Mouse (Mus musculus) ES-CJ7 (cell line): ENCODE data around the gene Zfand3.

Experiments
- DNase-seq: peaks from one replicate; pipeline ENCODE4 v3.0.0; 2011; ENCODE audit warnings: low read depth, low spot score

The Zfand3 gene

DNA sequence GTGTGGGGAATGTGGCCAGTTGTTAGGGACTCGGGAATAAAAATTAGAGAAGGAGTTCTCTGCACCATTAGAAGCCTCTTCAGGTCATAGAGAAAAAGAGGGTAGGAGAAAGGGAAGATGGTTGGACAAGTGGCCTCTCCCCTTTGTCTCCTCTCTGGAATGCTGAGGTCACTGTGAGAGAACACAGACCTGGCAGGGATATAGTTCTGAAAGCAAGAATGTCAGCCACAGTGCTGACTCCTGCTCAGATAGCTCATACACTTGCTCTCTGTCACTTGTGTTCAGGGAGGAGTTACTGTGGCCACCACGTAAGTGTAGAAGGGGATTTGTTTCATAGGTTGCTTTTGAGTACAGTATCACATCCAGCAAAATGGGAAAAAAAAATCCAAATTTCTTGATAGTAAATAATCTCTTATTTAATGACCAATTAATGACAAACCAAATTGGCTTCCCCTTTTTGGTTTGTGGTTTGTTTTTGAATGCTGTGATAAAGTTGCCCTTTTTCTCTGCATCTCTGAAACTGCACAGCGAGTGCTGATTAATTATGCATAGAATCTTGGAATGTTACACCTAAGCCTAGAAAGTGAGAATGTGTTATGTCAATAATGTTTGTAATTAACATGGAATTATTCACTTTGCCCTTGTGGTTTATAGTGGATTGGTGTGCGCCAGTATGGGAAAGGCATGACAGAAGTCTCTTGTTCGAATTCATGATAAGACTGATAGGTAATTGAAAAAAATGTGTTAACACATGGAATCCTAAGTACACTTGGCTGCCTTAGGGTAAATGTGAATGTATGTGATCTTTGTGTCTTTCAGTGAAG is 47.2 kb downstream of the Zfand3 start:
- no peak for DNase-seq

DNA sequence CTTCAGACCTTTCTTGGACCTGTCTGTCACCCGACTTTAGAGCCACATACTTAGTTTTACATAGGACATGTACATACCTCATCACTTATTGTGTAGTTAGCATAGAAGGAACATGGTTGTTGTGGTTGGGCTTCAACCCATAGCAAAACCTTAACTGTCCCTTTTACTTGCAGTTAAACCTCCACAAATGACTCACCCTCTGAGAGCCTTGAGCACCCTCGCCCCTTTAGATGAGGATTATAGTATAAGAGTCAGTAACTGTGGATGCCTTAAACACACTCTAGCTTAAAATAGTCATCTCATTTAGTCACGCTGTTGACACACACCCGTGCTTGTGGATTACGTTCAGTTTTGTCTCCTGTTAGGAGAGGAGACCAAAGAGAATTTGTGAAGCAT is 47.8 kb downstream of the Zfand3 start:
- DNase-seq = no peak

DNA sequence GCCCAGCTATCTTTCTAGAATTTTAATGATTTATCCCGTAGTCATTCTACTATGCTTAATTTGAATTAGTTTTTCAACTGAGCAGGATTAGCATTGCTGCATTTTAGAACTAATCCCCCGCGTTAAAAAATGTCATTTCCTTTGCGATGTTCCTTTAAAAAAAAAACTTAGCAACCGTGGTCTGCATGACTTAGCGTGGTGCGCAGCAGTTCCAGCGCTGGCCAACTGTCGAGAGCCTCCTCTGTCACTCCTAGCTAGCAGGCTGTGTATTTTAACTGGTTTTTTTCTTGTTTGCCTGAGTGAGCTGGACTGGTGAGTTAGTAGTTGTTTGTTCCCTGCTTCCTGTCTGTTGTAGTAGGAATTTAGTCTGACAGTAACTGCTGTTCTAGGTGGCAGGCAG is 48.9 kb downstream of the Zfand3 start:
- no peak for DNase-seq

DNA sequence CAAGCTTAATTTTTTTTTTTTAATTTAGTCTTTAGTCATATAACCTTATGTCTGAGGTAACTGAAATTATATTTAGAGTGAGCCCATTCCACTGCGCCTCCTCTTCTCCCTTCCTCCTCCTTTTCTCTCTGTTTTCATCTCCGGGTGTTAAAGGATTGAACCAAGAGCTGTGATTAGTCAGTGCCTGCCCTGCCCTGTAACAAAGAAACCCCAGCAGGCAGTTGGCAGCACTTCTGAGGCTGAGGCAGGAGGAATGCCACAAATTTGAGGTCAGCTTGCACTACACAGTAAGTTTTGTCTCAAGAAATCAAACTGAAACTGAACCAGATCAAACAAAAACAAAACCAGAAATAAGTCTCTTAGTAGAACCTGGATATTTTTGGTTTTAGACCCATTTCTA is 49.3 kb downstream of the Zfand3 start:
- DNase-seq = no peak

DNA sequence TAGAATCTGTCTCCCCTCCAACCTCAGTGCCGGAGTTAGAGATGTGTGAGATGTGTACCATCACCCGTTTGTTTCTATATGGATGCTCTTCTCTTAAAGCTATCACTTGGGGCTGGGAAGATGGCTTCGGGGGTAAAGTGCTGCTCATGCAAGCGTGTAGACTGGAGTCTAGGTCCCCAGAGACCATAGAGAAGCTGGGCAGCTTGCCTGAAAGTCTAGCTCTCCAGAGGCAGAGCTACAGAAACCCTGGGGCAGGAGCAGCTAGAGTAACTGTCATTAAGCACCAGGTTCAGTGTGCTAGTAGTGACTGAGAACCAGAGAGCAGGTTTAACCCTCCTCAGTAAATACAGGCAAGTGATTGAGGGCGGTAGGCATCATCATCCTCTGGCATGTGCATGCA is 51.7 kb downstream of the Zfand3 start:
- no peak for DNase-seq

DNA sequence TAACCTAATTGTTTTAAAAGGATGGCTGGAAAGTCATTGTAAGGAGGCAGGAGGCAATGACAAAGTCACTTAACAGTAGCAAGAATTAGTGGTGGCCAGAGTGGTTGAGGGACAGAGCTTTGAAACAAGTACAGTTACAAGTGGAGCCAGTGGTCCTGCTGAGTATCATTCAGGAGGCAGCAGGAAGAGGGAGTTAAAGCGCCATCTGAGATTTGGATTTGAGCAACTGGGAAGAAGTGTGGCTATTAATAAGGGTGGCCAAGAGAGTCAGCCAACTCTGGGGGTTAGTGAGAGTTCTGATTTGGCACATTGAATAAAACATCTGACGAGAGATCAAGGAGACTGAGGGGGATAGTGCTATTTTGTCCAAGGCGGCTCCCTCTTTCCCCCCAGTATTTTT is 54.1 kb downstream of the Zfand3 start:
- peak; percentile 11 for DNase-seq

DNA sequence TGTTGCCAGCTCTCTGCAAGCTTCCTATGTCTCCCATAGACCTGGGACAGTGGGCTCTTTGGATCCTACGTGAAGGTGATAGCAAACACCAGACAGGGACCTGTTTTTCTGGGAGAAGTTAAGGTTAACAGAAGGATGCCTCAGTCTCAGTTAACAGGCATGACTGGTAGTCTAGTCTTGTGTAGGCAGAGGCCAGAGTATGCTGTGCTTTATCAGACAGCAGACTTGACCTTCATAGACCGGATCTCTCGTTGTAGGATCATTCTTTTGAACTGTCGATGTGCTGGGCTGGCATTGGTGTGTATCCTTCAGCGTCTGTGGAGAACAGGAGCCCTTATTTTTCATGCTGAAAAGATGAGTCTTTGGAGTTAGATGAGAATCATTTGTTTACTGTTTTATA is 54.5 kb downstream of the Zfand3 start:
- no peak for DNase-seq

DNA sequence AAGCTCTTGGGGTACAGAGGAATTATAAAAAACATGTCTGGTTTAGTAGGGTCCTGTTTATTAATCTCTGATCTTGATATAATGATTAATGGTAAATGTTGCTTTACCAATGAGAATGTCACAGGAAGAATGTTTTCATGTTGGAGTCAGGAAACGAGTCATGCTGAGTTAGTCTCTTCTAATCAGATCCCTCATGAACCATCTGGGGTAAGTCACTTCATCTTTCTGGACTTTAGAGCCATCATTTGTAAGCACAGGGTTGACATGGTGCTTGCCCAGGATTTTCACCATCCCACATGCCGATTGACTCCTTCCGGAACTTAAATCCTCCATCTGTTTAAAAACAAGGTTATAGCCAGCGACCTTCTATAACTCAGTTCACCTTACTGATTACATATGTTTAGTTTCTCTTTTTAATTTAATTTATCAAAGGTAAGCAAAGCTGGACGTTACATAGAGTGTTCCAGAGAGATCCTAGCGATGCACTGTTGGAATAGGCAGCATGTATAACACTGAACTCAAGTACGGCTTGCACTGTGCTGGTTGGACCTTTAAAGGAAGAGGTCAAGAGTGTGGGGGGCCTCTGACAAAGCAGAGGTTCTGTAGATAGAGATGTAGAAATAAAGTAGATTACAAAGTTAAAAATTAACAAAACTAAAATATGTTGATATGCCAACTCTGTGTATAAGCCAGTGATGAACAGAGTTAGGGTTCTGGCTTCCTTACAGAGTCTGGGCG is 56.7 kb downstream of the Zfand3 start:
- no peak for DNase-seq

DNA sequence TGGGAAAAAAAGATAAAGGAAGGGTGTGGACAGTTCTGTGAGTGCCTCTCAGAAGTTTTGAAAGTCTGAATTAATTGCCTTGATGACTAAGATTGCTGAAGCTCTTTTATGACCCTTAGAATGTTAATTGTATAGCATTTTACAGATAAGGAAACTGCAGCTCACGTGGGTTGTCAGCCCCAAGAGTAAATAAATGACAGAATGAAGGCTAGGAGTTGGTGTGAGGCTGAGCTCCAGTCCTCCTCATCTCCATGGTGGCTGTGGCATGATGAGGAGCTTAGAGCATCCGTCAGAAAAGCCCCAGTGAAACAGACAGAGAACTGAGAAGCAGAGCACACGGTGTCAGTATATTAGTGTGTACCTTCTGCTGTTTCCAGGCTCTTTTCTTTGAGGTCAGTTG is 59.3 kb downstream of the Zfand3 start:
- no peak for DNase-seq

DNA sequence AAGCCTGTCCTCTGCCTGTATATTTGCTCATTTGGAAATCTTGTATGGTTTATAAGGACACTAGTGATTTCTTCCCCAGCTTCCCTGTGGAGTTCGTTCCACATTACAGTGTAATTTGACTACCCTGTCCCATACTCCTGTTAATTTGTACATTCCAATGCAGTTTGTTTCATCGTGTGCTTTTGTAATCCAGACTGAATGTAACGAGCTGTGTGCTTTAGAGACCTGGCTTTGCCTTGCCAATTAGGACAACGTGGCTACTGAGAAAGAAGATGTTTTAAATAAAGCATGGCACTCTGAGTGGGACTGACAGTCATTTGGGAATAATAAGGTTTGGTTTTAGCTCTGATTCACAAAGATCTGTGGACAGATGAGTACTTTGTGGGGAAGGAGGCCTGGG is 60.2 kb downstream of the Zfand3 start:
- no peak for DNase-seq

DNA sequence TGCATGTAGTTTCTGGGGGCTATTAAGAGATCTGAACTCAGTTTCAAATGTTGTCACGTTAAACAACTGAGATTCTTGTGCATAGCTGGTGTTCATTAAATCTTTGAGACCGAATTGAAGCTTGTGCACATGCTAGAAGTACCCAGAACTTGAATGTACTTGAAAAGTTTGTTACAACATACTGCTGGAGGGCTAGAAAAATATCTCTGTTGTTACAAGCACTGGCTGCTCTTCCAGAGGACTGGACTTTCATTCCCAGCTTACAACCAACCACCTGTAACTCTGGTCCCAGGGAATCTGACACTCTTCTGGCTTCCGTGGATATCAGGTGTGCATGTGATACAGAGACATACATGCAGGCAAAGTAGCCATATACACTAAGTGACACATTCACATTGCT is 65.2 kb downstream of the Zfand3 start:
- DNase-seq = no peak

DNA sequence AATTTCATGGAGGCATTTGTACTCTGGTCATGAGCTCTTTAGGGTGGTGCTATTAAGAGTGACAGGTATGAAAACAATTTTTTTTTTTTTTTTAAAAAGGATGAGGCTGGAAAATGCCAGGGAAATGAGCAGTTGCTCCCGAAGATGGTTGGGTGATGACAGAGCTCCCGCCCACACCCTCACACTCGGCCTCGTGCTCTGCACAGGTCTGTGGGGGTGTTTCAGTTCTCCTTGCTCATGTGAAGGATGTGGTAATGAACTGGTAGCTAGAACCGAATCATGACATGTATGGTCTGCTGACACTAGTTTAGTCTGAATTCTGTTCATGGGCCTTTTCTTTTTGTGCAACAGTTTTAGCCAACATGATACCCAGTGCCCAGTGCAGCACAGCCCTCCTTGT is 66.1 kb downstream of the Zfand3 start:
- no peak for DNase-seq

DNA sequence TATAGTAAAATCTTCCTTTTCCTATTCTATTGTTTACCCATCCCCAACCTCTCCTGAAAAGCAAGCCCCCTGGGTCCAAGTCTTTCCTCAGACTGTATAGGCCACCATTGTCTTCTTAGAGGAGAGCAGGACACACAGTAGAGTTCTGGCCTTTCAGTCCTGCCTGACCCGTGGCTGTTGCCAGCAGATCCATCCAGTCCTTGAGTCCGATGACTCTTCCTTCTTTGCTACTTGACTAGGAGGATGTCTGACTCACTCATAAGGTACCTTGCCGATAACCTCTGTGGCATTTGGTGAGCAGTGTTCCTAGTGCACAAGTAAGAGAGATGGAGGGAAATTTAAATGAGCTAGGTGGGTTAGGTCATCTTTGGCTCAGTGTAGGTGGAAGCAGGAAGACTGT is 68.1 kb downstream of the Zfand3 start:
- DNase-seq = no peak

DNA sequence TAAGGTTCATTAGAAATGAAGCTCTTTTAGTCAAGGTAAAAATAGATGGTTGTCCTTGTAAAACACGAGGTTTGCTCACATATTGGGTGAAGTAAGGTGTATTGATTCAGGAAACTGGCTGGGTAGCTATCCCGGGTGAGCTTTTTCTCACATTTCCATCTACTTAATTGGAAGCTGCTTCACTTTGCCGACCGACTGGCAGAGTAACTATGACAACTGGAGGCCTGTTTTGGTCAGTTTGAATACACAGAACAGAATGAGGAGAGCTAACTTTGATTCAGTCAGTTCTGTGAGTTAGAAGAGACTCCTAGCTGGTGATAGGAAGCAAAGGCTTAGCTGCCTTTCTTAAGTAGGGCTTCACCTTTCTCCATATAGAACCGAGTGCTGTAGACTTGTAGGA is 71.4 kb downstream of the Zfand3 start:
- no peak for DNase-seq

DNA sequence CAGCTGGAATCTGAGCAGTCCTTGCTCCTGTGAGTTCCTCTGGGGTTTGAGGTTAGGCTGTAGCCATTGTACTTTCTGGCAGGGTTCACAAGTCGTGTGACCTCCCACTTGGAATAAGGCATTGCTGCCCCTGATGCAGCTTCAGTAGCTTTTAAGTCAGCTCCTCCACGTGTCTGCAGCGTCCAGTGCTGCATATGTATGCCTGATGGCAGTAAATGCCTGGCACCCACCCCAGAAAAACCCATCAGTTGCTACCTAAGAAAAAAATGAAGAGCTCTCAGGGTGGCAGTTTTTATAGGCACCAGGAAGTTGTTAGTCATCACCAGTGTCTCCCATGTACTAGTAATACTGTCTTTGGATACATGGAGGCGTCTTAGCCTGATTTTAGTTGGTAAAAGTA is 79.5 kb downstream of the Zfand3 start:
- DNase-seq = no peak

DNA sequence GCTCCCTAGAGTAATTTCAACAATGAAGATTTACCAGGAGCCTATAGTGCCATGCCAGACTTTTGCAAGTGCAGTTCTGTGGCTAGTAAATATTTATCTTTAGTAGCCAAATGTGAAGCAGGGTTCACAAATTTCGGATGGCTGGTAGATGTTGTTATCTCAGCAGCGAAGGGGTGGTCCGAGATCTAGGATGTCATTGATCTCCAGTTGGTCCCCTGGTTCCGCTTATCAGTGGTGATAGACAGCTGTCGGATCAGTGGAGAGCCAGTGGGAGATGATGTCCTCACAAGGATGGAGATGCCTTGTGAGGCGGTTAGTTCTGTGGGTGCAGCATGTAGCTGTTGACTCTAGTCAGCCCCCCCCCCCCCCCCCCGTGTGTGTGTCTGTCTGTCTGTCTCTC is 82.2 kb downstream of the Zfand3 start:
- DNase-seq = no peak

DNA sequence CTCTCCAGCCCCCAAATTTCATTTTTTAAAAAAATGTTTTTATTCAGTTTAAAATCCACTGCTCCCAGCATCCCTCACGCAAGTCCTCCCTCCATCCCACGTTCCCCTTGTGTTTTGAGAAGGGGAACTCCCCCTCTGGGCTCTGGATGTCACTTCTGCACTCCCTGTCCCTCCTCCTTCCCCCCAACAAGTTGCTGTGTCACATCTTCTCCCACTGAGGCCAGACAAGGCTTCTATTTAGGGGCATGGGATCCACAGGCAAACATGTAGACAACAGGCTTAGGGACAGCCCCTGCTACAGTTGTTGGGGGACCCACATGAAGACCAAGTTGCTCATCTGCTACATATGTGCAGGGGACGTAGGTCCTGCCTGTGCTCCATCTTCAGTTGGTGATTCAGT is 83.9 kb downstream of the Zfand3 start:
- DNase-seq = no peak

DNA sequence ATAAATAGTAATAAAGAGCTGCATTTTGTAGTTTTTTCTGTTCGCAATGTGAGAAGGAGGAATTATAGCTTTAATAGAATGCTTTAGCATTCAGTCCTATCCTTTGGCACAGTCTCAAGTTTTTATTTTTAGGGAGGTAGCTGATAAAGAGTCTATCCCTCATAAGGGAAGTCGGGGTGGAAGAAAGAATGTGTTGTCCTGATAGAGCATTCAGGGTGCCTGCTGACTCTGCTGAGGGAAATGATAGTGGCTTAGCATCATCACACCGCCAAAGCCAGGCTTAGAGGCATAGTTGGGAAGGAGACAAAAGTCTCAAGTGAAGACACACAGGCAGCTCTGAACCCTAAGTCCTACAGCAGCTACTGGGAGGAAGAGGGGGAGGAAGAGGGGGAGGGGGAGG is 85.9 kb downstream of the Zfand3 start:
- DNase-seq = no peak

DNA sequence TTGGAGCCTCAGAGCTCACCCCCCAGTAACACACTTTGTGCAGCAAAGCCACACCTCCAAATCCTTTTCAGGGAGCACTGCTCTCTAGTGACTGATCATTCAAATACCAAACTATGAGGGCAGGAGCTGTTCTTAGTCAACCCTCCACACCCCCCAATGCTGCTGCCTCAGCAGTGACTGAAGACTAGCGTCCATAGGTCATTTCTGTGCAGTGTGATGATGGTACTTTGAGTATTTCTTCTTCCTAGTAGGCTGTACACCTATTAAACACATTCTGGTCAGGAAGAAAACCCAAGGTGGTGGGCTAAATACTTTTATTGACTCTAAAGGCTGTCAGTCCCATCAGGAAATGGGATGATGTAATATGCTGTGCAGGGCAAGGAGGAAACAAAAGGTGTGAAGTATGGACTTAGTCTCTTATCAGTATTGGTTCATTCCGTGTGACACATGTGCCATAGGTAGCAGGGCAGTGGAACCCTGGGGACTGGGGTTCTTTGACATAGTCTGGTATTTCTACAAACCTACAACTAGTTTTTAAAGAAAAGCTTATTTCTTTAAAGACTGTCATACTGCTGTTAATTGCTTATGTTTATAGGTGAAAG is 88.7 kb downstream of the Zfand3 start:
- DNase-seq = no peak

DNA sequence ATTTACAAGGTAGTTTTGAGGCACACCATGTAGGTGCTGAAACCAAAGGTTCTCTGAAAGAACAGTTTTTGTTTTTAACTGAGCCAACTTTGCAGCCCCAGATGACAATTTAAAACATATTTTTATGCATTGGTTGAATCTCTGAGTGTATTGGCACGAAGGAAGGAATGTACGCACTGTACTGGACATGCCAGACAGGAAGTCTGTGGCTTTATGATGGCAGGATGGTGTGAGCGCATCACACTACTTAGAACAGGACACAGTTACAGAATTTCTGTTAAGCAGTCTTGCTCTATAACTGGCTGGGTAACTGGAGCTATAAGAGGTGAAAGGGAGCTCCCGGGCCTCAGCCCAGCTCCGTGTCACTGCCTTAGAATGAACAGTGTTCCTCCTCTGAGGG is 92.6 kb downstream of the Zfand3 start:
- DNase-seq = no peak

DNA sequence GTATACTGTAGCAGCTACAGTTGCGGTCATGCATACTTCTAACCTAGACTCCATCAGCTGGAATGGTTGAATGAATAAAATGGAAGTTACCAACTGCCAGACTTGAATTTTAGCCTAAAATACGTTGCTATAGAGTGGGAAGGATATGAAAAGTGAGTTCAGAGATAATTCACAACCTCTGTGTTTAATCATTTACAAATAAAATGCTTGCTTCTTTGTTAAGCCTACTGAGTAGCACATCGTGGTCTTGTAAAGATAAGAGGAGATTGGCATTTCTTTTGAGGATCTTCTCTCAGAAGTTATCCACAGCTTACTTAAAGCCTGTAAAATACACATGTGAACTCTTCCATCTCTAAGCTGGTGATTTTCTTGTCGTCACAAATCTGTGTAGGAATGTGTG is 93.1 kb downstream of the Zfand3 start:
- no peak for DNase-seq

DNA sequence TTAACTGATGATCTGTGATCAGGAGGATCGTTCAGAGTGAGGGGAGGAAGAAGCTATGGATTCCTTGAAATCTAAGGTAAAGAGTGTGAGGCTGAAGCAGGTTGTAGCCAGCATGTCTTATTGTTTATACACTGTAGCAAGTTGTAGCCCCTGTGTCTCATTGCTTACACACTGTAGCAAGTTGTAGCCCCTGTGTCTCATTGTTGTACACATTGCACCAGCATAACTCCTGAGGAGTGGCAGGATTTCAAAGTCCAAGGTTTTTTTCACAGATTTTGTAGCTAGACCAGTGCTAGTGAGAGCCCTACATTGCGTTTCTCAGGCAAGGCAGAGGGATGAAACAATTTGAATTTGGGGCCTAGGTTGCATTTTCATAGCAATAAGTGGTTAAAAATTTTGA is 95.1 kb downstream of the Zfand3 start:
- DNase-seq = no peak

DNA sequence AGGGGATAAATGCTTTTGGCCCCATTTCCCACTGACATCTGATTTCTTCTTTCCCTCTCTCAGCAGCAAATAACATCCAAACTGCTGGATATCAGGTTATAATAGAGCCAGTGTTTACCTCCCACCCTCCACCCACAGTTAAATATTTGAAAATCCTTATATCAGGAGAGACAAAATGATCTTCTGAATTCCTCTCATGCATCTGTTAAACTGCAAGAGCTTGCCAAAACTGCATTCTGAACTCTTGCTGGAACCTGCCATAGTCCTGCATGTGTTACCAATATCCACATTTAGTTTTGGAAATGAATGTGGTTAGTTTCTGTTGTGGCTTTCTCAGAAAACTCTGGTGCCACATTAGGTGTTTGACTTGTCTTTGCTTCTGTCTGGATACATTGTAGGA is 97.3 kb downstream of the Zfand3 start:
- no peak for DNase-seq
